Mouse (Mus musculus) limb, embryonic 14.5 days (tissue): ENCODE measurements around the gene Tmem132e. TPM values are rescaled to one million over a fixed set of nuclear protein-coding genes. Genes with fewer than 3 reads are reported as not detected.

Source experiments
- ATAC-seq: fragments of 200-750 bp; cut with Nextera tagmentation; 2 replicates; pipeline ENCODE4 v1.8.0; 2017; ENCODE audit warnings: low read depth, moderate number of reproducible peaks, moderate TSS enrichment; ENCODE audit not compliant: low FRiP score
- DNase-seq: peaks from one replicate; pipeline ENCODE4 v3.0.0-alpha.2; 2015; ENCODE audit warnings: low spot score
- H3K27ac ChIP-seq: fragments of 300-500 bp; sonication (generic); replicated peaks from 2 replicates; pipeline ENCODE4 v1.5.1; 2014; ENCODE audit warnings: low read depth, mild to moderate bottlenecking, low read length, moderate library complexity, mixed read lengths
- H3K27me3 ChIP-seq: fragments of 300-500 bp; sonication (generic); 2 replicates; pipeline ENCODE4 v1.6.1; 2014; ENCODE audit warnings: low read length, mixed read lengths; ENCODE audit not compliant: control insufficient read depth, insufficient read depth
- H3K36me3 ChIP-seq: fragments of 300-500 bp; sonication (generic); 2 replicates; pipeline ENCODE4 v1.6.1; 2014; ENCODE audit warnings: mild to moderate bottlenecking, low read length, moderate library complexity, mixed read lengths; ENCODE audit not compliant: control insufficient read depth, insufficient read depth
- H3K4me1 ChIP-seq: fragments of 300-500 bp; sonication (generic); 2 replicates; pipeline ENCODE4 v1.6.1; 2014; ENCODE audit warnings: antibody characterized with exemption, low read length, mixed read lengths; ENCODE audit not compliant: control insufficient read depth, insufficient read depth
- H3K4me2 ChIP-seq: fragments of 300-500 bp; sonication (generic); replicated peaks from 2 replicates; pipeline ENCODE4 v1.6.1; 2014; ENCODE audit warnings: low read depth, mild to moderate bottlenecking, low read length, moderate library complexity; ENCODE audit not compliant: severe bottlenecking
- H3K4me3 ChIP-seq: fragments of 300-500 bp; sonication (generic); replicated peaks from 2 replicates; pipeline ENCODE4 v1.5.1; 2014; ENCODE audit warnings: low read length
- H3K9ac ChIP-seq: fragments of 300-500 bp; sonication (generic); 2 replicates; pipeline ENCODE4 v1.6.1; 2014; ENCODE audit warnings: mild to moderate bottlenecking, low read depth, low read length, moderate library complexity; ENCODE audit not compliant: severe bottlenecking
- H3K9me3 ChIP-seq: fragments of 300-500 bp; sonication (generic); 2 replicates; pipeline ENCODE4 v1.6.1; 2016; ENCODE audit warnings: low read length; ENCODE audit not compliant: control insufficient read depth
- POLR2A ChIP-seq: fragments of 200-500 bp; IDR thresholded peaks from 2 replicates; pipeline ENCODE4 v1.8.0; 2012; ENCODE audit warnings: inconsistent platforms, mild to moderate bottlenecking, moderate library complexity, borderline replicate concordance; ENCODE audit not compliant: insufficient read depth, insufficient read length; ENCODE audit errors: extremely low read depth
- WGBS: fragments of 180-500 bp; shearing (Covaris S2); extraction: QIAGEN DNeasy Blood & Tissue Kit; methylation state at CpG from one replicate; pipeline ENCODE4 v1.1.7; 2014; 5-methylcytosine and 5-hydroxymethylcytosine counted together
- polyA plus RNA-seq, 2 experiments: library from polyadenylated mRNA; depleted of rRNA in 1 of 2; stranded (reverse) in 1 of 2; unstranded in 1 of 2; fragments of >200 nt; fragmentation: Nextera tagmentation in 1 of 2; extraction: Ambion mirVana in 1 of 2; gene quantifications; 2 replicates each; pipeline versions ENCODE4 v1.2.1 to v1.2.3; 2012 to 2014

Tmem132e gene
- polyA plus RNA-seq, 2 experiments, result 1.0 to 3.5 TPM

- peaks cover 47% of the 10 kb centered on the region for H3K27me3 ChIP-seq
- H3K36me3 ChIP-seq, result no peaks in the 10 kb centered on the region
- no peak overlapping the region for H3K27ac ChIP-seq
- no peak for DNase-seq
- 4% methylated on average over 61 of the region's 62 CpGs for WGBS
- no peaks in the 10 kb centered on the region for H3K9me3 ChIP-seq
- no peak for TF ChIP-seq POLR2A
- H3K9ac ChIP-seq, result peak overlapping the region; percentile 16; the same call in 1 of the 2 replicates
- no peaks in the 10 kb centered on the region; the same call in 1 of the 2 replicates for H3K4me1 ChIP-seq
- no peak for ATAC-seq
- peak overlapping the region; percentile 31 for H3K4me3 ChIP-seq
- H3K4me2 ChIP-seq, result peak overlapping the region; percentile 53
Observed at GRCm38 (mm10) chr11:82434091-82434831, 45.6 kb downstream of the Tmem132e start.

- H3K4me3 ChIP-seq, result peak overlapping the region; percentile 31
- H3K9me3 ChIP-seq, result no peaks in the 10 kb centered on the region
- no peaks in the 10 kb centered on the region for H3K36me3 ChIP-seq
- no peaks in the 10 kb centered on the region; the same call in 1 of the 2 replicates for H3K4me1 ChIP-seq
- 6% methylated on average over 20 of the region's 36 CpGs for WGBS
- no peak overlapping the region for H3K27ac ChIP-seq
- TF ChIP-seq POLR2A, result no peak
- ATAC-seq, result no peak
- peaks cover 47% of the 10 kb centered on the region for H3K27me3 ChIP-seq
- DNase-seq, result no peak
- peak overlapping the region; percentile 16; the same call in 1 of the 2 replicates for H3K9ac ChIP-seq
- H3K4me2 ChIP-seq, result peak overlapping the region; percentile 53
Observed at GRCm38 (mm10) chr11:82434832-82435182, 46.1 kb downstream of the Tmem132e start.

- DNase-seq, result no peak
Observed at GRCm38 (mm10) chr11:82448485-82448884, 59.8 kb downstream of the Tmem132e start.

GRCm38 (mm10) chr11:82452516-82452915, 63.8 kb downstream of the Tmem132e start:
- TF ChIP-seq POLR2A, result no peak
- Histone ChIP-seq H3K4me2 (no peak overlapping the region), H3K36me3 (no peaks in the 10 kb centered on the region), H3K9ac (no peak overlapping the region), H3K4me3 (no peak overlapping the region), H3K27ac (no peak overlapping the region), H3K27me3 (no peaks in the 10 kb centered on the region), H3K9me3 (no peaks in the 10 kb centered on the region), H3K4me1 (no peaks in the 10 kb centered on the region)
- ATAC-seq (no peak), DNase-seq (no peak)
- 59% methylated on average over 5 of the region's 5 CpGs for WGBS

More at GRCm38 (mm10) chr11:82448485-82448884, 59.8 kb downstream of the Tmem132e start:
- Histone ChIP-seq H3K36me3 (no peaks in the 10 kb centered on the region), H3K9ac (no peak overlapping the region), H3K4me3 (no peak overlapping the region), H3K27me3 (no peaks in the 10 kb centered on the region), H3K4me1 (no peaks in the 10 kb centered on the region), H3K9me3 (no peaks in the 10 kb centered on the region), H3K27ac (no peak overlapping the region), H3K4me2 (no peak overlapping the region)
- ATAC-seq, result no peak
- no peak for TF ChIP-seq POLR2A
- 52% methylated on average over 9 of the region's 9 CpGs for WGBS

- 88% methylated on average over 7 of the region's 7 CpGs for WGBS
- H3K9me3 ChIP-seq, result no peaks in the 10 kb centered on the region
- no peak for DNase-seq
- ATAC-seq, result no peak
- H3K27ac ChIP-seq, result no peak overlapping the region
- H3K9ac ChIP-seq, result no peak overlapping the region
- no peaks in the 10 kb centered on the region for H3K27me3 ChIP-seq
- no peak overlapping the region for H3K4me2 ChIP-seq
- no peak for TF ChIP-seq POLR2A
- H3K4me3 ChIP-seq, result no peak overlapping the region
- H3K4me1 ChIP-seq, result no peaks in the 10 kb centered on the region
- H3K36me3 ChIP-seq, result no peaks in the 10 kb centered on the region
Observed at GRCm38 (mm10) chr11:82453230-82453629, 64.5 kb downstream of the Tmem132e start.

GRCm38 (mm10) chr11:82461326-82461725, 72.6 kb downstream of the Tmem132e start:
- Histone ChIP-seq H3K4me1 (no peaks in the 10 kb centered on the region), H3K27me3 (no peaks in the 10 kb centered on the region), H3K4me2 (no peak overlapping the region), H3K9ac (no peak overlapping the region), H3K27ac (no peak overlapping the region), H3K9me3 (no peaks in the 10 kb centered on the region), H3K4me3 (no peak overlapping the region), H3K36me3 (no peaks in the 10 kb centered on the region)
- DNase-seq, result no peak
- no peak for ATAC-seq
- 87% methylated on average over 7 of the region's 7 CpGs for WGBS
- TF ChIP-seq POLR2A, result no peak
